Mouse (Mus musculus) kidney, postnatal 0 days (tissue): Measurements from ENCODE around the gene Galnt17. TPM values are rescaled to one million over a fixed set of nuclear protein-coding genes. Genes with fewer than 3 reads are reported as not detected.

ENCODE experiments used
- ATAC-seq: fragments of 200-750 bp; cut with Nextera tagmentation; replicated peaks from 2 replicates; pipeline ENCODE4 v1.8.0; 2017; ENCODE audit warnings: low read depth, moderate number of reproducible peaks, moderate TSS enrichment, moderate library complexity; ENCODE audit not compliant: low FRiP score
- DNase-seq: peaks from one replicate; pipeline ENCODE4 v3.0.0-alpha.2; 2016; ENCODE audit warnings: low spot score
- H3K27ac ChIP-seq: fragments of 300-500 bp; sonication (generic); 2 replicates; pipeline ENCODE4 v1.5.1; 2014; ENCODE audit warnings: mild to moderate bottlenecking
- H3K27me3 ChIP-seq: fragments of 300-500 bp; sonication (generic); 2 replicates; pipeline ENCODE4 v1.6.1; 2014; ENCODE audit warnings: low read length, mixed read lengths; ENCODE audit not compliant: insufficient read depth
- H3K36me3 ChIP-seq: fragments of 300-500 bp; sonication (generic); 2 replicates; pipeline ENCODE4 v1.6.1; 2014; ENCODE audit warnings: low read length, mixed read lengths; ENCODE audit not compliant: insufficient read depth
- H3K4me1 ChIP-seq: fragments of 300-500 bp; sonication (generic); replicated peaks from 2 replicates; pipeline ENCODE4 v1.6.1; 2014; ENCODE audit warnings: antibody characterized with exemption, low read length, mixed read lengths; ENCODE audit not compliant: insufficient read depth
- H3K4me2 ChIP-seq: fragments of 300-500 bp; sonication (generic); 2 replicates; pipeline ENCODE4 v1.6.1; 2014; ENCODE audit warnings: mild to moderate bottlenecking, low read length, moderate library complexity, mixed read lengths
- H3K4me3 ChIP-seq: fragments of 300-500 bp; sonication (generic); replicated peaks from 2 replicates; pipeline ENCODE4 v1.5.1; 2014; ENCODE audit warnings: low read depth, low read length
- H3K9ac ChIP-seq: fragments of 300-500 bp; sonication (generic); 2 replicates; pipeline ENCODE4 v1.6.1; 2014; ENCODE audit warnings: low read depth, low read length
- H3K9me3 ChIP-seq: fragments of 300-500 bp; sonication (generic); replicated peaks from 2 replicates; pipeline ENCODE4 v1.6.1; 2016; ENCODE audit warnings: low read length, inconsistent platforms, mixed read lengths
- CTCF ChIP-seq: IDR thresholded peaks from 2 replicates; pipeline ENCODE4 v1.5.1; 2016; ENCODE audit warnings: antibody characterized with exemption, low read depth, mild to moderate bottlenecking, moderate library complexity
- WGBS: fragments of 180-500 bp; shearing (Covaris S2); extraction: QIAGEN DNeasy Blood & Tissue Kit; methylation state at CpG from one replicate; pipeline ENCODE4 v1.1.7; 2014; 5-methylcytosine and 5-hydroxymethylcytosine counted together
- polyA plus RNA-seq: library from polyadenylated mRNA; unstranded; fragments of >200 nt; fragmentation: Nextera tagmentation; extraction: Ambion mirVana; gene quantifications from 2 replicates; pipeline ENCODE4 v1.2.1, GENCODE M21; 2015

Gene Galnt17
- polyA plus RNA-seq, 1 experiment from 2014 or later: 1.2 TPM

GRCm38 (mm10) chr5:130901736-130902135, 406.6 kb downstream of the Galnt17 start:
- Histone ChIP-seq H3K36me3 (no peaks in the 10 kb centered on the region), H3K27ac (no peak overlapping the region), H3K4me1 (no peaks in the 10 kb centered on the region), H3K9me3 (no peaks in the 10 kb centered on the region), H3K4me3 (no peak overlapping the region), H3K9ac (no peak overlapping the region), H3K4me2 (no peak overlapping the region), H3K27me3 (no peaks in the 10 kb centered on the region)
- DNase-seq: no peak
- WGBS: 67% methylated on average over 3 of the region's 3 CpGs
- no peak for TF ChIP-seq CTCF
- no peak for ATAC-seq

- Histone ChIP-seq H3K36me3 (no peaks in the 10 kb centered on the region), H3K4me1 (no peaks in the 10 kb centered on the region), H3K4me3 (no peak overlapping the region), H3K4me2 (no peak overlapping the region), H3K9me3 (no peaks in the 10 kb centered on the region), H3K9ac (no peak overlapping the region), H3K27ac (no peak overlapping the region), H3K27me3 (no peaks in the 10 kb centered on the region)
- DNase-seq: no peak
- ATAC-seq: no peak
- peak; percentile 45 for TF ChIP-seq CTCF
- 95% methylated on average over 3 of the region's 3 CpGs for WGBS
These were observed 412.3 kb downstream of the Galnt17 start for GRCm38 (mm10) chr5:130895991-130896390.

DNA sequence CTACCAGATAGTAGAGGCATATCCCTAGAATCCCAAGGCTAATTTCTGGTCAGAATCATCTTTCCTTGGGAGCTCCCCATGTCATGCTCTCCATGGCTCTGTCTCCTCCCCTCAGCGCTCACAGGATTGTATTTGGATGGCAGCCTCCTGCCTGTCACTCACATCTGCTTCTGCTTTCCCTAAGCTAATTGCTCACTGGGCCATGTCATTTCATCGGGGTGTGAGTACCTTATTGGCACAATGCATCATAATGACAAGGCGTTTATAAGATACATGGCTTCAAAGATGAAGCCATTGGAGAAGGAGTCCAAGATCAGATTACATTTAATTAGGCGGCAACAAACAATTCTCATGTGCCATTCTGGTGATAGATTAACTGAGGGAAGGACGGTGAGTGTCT, 416.6 kb downstream of the Galnt17 start:
- no peaks in the 10 kb centered on the region for H3K4me1 ChIP-seq
- H3K36me3 ChIP-seq: no peaks in the 10 kb centered on the region
- TF ChIP-seq CTCF: no peak
- no peak overlapping the region for H3K4me3 ChIP-seq
- H3K4me2 ChIP-seq: no peak overlapping the region
- ATAC-seq (no peak), DNase-seq (peak; percentile 42)
- H3K27me3 ChIP-seq: no peaks in the 10 kb centered on the region
- 38% methylated on average over 5 of the region's 5 CpGs for WGBS
- no peak overlapping the region for H3K27ac ChIP-seq
- no peaks in the 10 kb centered on the region for H3K9me3 ChIP-seq
- no peak overlapping the region for H3K9ac ChIP-seq

- WGBS: 89% methylated on average over 5 of the region's 5 CpGs
- Histone ChIP-seq H3K27me3 (no peaks in the 10 kb centered on the region), H3K4me1 (no peaks in the 10 kb centered on the region), H3K9me3 (no peaks in the 10 kb centered on the region), H3K9ac (no peak overlapping the region), H3K36me3 (no peaks in the 10 kb centered on the region), H3K4me3 (no peak overlapping the region), H3K4me2 (no peak overlapping the region), H3K27ac (no peak overlapping the region)
- TF ChIP-seq CTCF: no peak
- DNase-seq (no peak), ATAC-seq (no peak)
These were observed 428.0 kb downstream of the Galnt17 start for GRCm38 (mm10) chr5:130880331-130880730.

GRCm38 (mm10) chr5:130875391-130875790, 432.9 kb downstream of the Galnt17 start:
- Histone ChIP-seq H3K36me3 (no peaks in the 10 kb centered on the region), H3K4me1 (no peaks in the 10 kb centered on the region), H3K4me3 (no peak overlapping the region), H3K9ac (no peak overlapping the region), H3K4me2 (no peak overlapping the region), H3K9me3 (no peaks in the 10 kb centered on the region), H3K27ac (no peak overlapping the region), H3K27me3 (no peaks in the 10 kb centered on the region)
- DNase-seq: no peak
- no peak for ATAC-seq
- TF ChIP-seq CTCF: no peak
- 84% methylated on average over 3 of the region's 3 CpGs for WGBS

GRCm38 (mm10) chr5:130871086-130871485, 437.2 kb downstream of the Galnt17 start:
- no peak for DNase-seq
- Histone ChIP-seq H3K36me3 (no peaks in the 10 kb centered on the region), H3K4me3 (no peak overlapping the region), H3K27ac (no peak overlapping the region), H3K27me3 (no peaks in the 10 kb centered on the region), H3K4me1 (no peaks in the 10 kb centered on the region), H3K9ac (no peak overlapping the region), H3K4me2 (no peak overlapping the region), H3K9me3 (no peaks in the 10 kb centered on the region)
- WGBS: 68% methylated on average over 8 of the region's 8 CpGs
- no peak for ATAC-seq
- no peak for TF ChIP-seq CTCF

DNA sequence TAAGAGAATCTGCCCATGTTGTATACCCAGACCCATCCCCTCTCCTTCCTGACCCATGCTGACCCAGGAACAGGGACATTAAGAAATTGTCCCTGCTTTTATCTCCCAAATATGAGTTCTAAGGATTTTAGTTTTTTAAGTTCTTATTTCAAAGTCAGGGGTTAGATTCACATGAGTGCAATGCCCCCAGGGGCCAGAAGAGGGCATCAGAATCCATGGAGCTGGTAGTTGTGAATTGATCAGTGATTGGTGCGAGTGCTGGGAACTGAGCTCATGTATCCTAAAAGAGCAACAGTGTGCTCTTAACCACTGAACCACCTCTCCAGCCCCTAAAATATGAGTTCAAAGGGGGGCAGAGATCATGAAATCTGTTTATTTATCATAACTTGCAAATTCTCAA, 438.4 kb downstream of the Galnt17 start:
- Histone ChIP-seq H3K27me3 (no peaks in the 10 kb centered on the region), H3K9ac (no peak overlapping the region), H3K9me3 (no peaks in the 10 kb centered on the region), H3K4me3 (no peak overlapping the region), H3K27ac (no peak overlapping the region), H3K4me2 (no peak overlapping the region), H3K4me1 (no peaks in the 10 kb centered on the region), H3K36me3 (no peaks in the 10 kb centered on the region)
- ATAC-seq: no peak
- peak; percentile 55 for TF ChIP-seq CTCF
- DNase-seq: no peak
- WGBS: 90% methylated on average over 1 of the region's 1 CpGs
